Mouse (Mus musculus): Measurements from ENCODE around the gene Mylk. TPM values are rescaled to one million over a fixed set of nuclear protein-coding genes. Genes with fewer than 3 reads are reported as not detected.
A peak's percentile ranks its signal among the peaks of the same experiment; 100 is the strongest.

Mylk gene
- polyA plus RNA-seq, 1 experiment from 2014 or later = 4.2 TPM

DNA sequence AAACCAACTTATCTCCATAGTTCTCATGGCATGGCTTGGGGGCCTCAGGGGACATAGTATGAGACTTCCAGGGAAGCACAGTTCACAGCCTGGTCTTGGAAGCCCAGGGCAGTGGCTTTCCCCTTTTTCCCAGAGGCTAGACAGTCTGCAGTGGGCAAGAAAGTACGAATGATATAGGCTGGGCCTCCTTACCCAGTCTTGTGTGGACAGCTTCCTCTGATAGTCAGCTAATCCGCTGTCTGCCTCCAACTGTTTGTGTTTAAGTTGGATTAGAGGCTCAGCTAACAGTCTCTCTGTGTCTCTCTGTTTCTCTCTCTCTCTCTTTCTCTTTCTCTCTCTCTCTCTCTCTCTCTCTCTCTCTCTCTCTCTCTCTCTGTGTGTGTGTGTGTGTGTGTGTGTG lies 156.0 kb downstream of the Mylk start:
- Histone ChIP-seq H3K4me3 (ENCODE audit: low read depth, low read length) (no peak overlapping the region), H3K4me1 (ENCODE audit: control insufficient read depth, insufficient read depth, low read length) (peaks cover 12% of the 10 kb centered on the region), H3K4me2 (ENCODE audit: low read length) (no peak overlapping the region), H3K36me3 (ENCODE audit: control insufficient read depth, insufficient read depth, low read length) (no peaks in the 10 kb centered on the region), H3K27me3 (replicated peaks; ENCODE audit: control insufficient read depth, insufficient read depth, low read length) (no peaks in the 10 kb centered on the region), H3K9ac (ENCODE audit: low read length) (no peak overlapping the region), H3K9me3 (replicated peaks; ENCODE audit: control insufficient read depth, low read length) (no peaks in the 10 kb centered on the region), H3K27ac (ENCODE audit: low read depth, low read length) (no peak overlapping the region)
- DNase-seq (ENCODE audit: low spot score) = no peak
- ATAC-seq = no peak
- 25% methylated on average over 2 of the region's 2 CpGs for WGBS

DNA sequence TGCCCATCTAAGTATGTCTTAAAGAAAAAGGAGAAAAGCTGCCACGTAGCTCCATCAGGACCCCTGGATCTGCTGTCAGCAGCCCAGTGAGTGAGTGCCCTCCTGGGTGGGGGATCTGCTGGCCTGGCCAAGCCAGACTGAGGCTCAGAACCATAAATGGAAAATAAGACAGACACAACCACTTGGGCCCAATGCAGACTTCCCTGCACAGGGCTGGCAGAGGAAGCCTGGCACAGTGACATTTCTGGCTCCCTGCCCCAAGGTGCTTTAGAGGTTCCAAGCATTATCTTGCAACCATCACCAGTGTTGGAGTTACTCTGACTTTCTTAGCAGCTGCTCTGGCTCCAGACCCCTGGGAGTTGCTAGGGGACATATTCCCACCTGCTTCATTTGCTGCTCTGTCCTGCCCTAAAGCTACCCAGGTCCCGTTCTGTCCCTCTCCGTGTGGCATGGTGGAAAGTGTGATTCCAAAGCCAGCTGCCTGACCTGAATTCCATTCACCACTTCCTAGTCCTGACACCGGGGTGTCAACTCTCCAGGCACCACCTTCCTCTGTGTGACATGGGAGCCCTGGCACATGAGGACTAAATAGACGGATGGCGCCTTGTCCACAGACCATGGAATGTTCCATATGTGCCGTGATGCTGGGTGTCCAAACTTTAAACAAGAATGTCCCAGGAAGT lies 156.7 kb downstream of the Mylk start:
- DNase-seq (ENCODE audit: low spot score) (no peak), ATAC-seq (peak; percentile 30)
- Histone ChIP-seq H3K4me2 (ENCODE audit: low read length) (no peak overlapping the region), H3K36me3 (ENCODE audit: control insufficient read depth, insufficient read depth, low read length) (no peaks in the 10 kb centered on the region), H3K27me3 (replicated peaks; ENCODE audit: control insufficient read depth, insufficient read depth, low read length) (no peaks in the 10 kb centered on the region), H3K4me3 (ENCODE audit: low read depth, low read length) (no peak overlapping the region), H3K9me3 (replicated peaks; ENCODE audit: control insufficient read depth, low read length) (no peaks in the 10 kb centered on the region), H3K9ac (ENCODE audit: low read length) (no peak overlapping the region), H3K27ac (ENCODE audit: low read depth, low read length) (no peak overlapping the region), H3K4me1 (ENCODE audit: control insufficient read depth, insufficient read depth, low read length) (peaks cover 12% of the 10 kb centered on the region)
- 80% methylated on average over 7 of the region's 7 CpGs for whole genome bisulfite sequencing

DNA sequence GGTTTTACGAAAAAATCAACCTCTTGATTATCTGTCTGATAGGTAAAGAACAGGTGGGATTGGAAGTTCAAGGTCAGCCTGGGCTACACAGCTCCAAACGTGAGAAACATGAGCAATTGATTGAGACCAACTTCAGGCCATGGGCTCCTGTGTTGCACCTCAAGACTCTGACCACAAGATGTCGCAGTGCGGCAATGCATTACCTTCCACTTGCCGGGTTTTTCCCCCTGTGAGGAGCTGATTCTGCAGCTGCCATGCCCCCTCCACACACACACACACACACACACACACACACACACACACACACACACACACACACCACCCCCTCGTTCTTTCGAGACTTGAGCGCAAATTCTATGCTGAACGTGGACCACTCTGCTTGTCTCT lies 157.3 kb downstream of the Mylk start:
- DNase-seq (ENCODE audit: low spot score) = peak; percentile 88
- no peak overlapping the region for H3K4me3 ChIP-seq (ENCODE audit: low read depth, low read length)
- no peak overlapping the region for H3K4me2 ChIP-seq (ENCODE audit: low read length)
- H3K36me3 ChIP-seq (ENCODE audit: control insufficient read depth, insufficient read depth, low read length) = no peaks in the 10 kb centered on the region
- 17% methylated on average over 9 of the region's 9 CpGs for WGBS
- no peaks in the 10 kb centered on the region for H3K9me3 ChIP-seq (replicated peaks; ENCODE audit: control insufficient read depth, low read length)
- peak; percentile 52 for ATAC-seq
- H3K27ac ChIP-seq (ENCODE audit: low read depth, low read length) = no peak overlapping the region
- H3K27me3 ChIP-seq (replicated peaks; ENCODE audit: control insufficient read depth, insufficient read depth, low read length) = no peaks in the 10 kb centered on the region
- H3K4me1 ChIP-seq (ENCODE audit: control insufficient read depth, insufficient read depth, low read length) = peaks cover 12% of the 10 kb centered on the region
- no peak overlapping the region for H3K9ac ChIP-seq (ENCODE audit: low read length)

DNA sequence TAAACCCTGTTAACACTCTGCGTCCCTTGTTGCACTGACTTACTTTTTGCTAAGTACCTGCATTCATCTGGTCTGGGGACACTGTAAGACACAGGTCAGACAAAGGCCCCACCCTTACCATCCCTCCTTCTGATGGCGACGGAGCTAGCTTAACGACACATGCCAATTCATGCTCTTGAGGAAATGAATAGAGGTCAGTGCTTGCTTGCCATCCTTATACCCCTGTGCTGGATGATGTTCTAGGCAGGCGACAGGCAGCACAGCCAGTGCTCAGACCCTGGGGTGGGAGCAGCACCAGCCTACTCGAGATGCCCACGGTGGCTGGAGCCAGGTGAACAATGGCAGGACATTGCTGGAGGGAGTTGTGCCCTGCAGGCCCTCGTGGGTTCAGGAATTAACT lies 157.8 kb downstream of the Mylk start:
- no peak overlapping the region for H3K4me3 ChIP-seq (ENCODE audit: low read depth, low read length)
- no peaks in the 10 kb centered on the region for H3K36me3 ChIP-seq (ENCODE audit: control insufficient read depth, insufficient read depth, low read length)
- no peak overlapping the region for H3K9ac ChIP-seq (ENCODE audit: low read length)
- H3K27me3 ChIP-seq (replicated peaks; ENCODE audit: control insufficient read depth, insufficient read depth, low read length) = no peaks in the 10 kb centered on the region
- no peak overlapping the region for H3K4me2 ChIP-seq (ENCODE audit: low read length)
- no peak for DNase-seq (ENCODE audit: low spot score)
- no peaks in the 10 kb centered on the region for H3K9me3 ChIP-seq (replicated peaks; ENCODE audit: control insufficient read depth, low read length)
- H3K27ac ChIP-seq (ENCODE audit: low read depth, low read length) = no peak overlapping the region
- WGBS = 78% methylated on average over 8 of the region's 8 CpGs
- peak; percentile 14; the same call in 1 of the 2 replicates for ATAC-seq
- H3K4me1 ChIP-seq (ENCODE audit: control insufficient read depth, insufficient read depth, low read length) = peaks cover 12% of the 10 kb centered on the region

DNA sequence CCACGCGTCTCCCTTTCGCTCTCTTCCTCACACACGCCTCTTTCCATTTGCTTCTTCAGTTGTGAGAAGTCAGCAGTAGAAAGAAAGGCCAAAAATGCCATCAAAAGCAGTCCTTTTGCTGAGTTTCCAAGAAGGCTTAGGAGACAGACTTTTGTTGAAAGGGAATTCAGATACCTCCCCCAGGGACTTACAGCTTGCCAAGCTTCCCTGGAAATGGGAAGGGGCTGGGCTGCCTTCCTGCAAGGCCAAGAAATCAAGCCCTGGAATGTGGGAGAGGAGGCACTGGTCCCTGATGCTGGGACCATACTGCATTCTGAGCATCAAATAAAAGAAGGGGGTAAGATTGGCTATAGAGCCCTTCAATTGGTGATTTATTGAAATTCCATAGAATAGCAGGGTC lies 159.9 kb downstream of the Mylk start:
- H3K27ac ChIP-seq (ENCODE audit: low read depth, low read length) = no peak overlapping the region
- H3K9me3 ChIP-seq (replicated peaks; ENCODE audit: control insufficient read depth, low read length) = no peaks in the 10 kb centered on the region
- no peaks in the 10 kb centered on the region for H3K27me3 ChIP-seq (replicated peaks; ENCODE audit: control insufficient read depth, insufficient read depth, low read length)
- 95% methylated on average over 4 of the region's 4 CpGs for WGBS
- no peak overlapping the region for H3K4me3 ChIP-seq (ENCODE audit: low read depth, low read length)
- H3K36me3 ChIP-seq (ENCODE audit: control insufficient read depth, insufficient read depth, low read length) = no peaks in the 10 kb centered on the region
- DNase-seq (ENCODE audit: low spot score) (no peak), ATAC-seq (no peak)
- no peak overlapping the region for H3K4me2 ChIP-seq (ENCODE audit: low read length)
- H3K4me1 ChIP-seq (ENCODE audit: control insufficient read depth, insufficient read depth, low read length) = peaks cover 3% of the 10 kb centered on the region
- H3K9ac ChIP-seq (ENCODE audit: low read length) = no peak overlapping the region

DNA sequence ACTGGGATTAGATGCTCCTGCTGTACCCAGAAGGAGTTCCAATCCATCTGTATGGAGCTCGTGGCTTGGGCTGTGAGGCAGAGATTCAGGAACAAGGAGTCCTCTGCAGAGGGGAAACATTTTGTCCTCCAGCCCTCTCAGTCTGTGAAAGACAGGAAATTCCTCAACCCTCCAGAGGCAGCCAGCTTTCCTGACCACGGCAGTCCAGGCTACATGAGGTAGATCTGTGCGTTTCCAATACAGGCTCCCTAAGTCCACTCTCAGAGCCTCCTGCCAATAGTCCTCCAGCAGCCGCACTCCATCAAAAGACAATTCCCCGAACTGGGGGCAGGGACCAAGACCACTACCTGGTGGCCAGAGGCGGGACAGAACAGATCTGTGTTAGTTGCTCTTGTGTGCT lies 164.4 kb downstream of the Mylk start:
- no peak overlapping the region for H3K27ac ChIP-seq (ENCODE audit: low read depth, low read length)
- DNase-seq (ENCODE audit: low spot score) (no peak), ATAC-seq (no peak)
- 86% methylated on average over 6 of the region's 6 CpGs for WGBS
- no peak overlapping the region for H3K9ac ChIP-seq (ENCODE audit: low read length)
- no peaks in the 10 kb centered on the region for H3K36me3 ChIP-seq (ENCODE audit: control insufficient read depth, insufficient read depth, low read length)
- no peaks in the 10 kb centered on the region for H3K9me3 ChIP-seq (replicated peaks; ENCODE audit: control insufficient read depth, low read length)
- H3K4me1 ChIP-seq (ENCODE audit: control insufficient read depth, insufficient read depth, low read length) = no peaks in the 10 kb centered on the region
- no peak overlapping the region for H3K4me2 ChIP-seq (ENCODE audit: low read length)
- H3K27me3 ChIP-seq (replicated peaks; ENCODE audit: control insufficient read depth, insufficient read depth, low read length) = no peaks in the 10 kb centered on the region
- H3K4me3 ChIP-seq (ENCODE audit: low read depth, low read length) = no peak overlapping the region

DNA sequence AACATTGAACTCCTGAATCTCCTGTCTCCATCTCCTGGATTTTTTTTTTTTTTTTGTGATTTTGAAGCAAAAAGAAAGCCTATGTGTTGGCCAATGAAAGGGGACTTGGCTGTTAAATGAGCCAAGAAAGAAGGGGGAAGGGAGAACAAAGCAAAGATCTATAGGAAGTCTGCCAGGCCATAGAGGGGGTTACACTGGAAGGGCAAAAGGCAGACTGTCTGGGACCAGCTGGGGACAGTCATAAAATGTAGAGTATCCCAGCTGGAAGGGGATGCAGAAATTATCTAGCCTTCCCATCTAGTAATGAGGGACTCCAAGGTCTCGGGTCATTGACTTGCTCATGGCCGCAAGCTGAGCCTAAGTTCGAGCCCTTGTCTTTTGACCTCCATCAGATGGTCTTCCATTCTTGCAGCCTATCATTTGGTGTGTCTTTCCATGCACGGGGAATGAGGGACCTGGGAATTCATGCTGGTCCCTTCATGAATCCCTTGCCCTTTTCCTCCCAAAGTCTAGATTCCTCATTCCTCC lies 172.4 kb downstream of the Mylk start:
- Histone ChIP-seq H3K27me3 (replicated peaks; ENCODE audit: control insufficient read depth, insufficient read depth, low read length) (no peaks in the 10 kb centered on the region), H3K27ac (ENCODE audit: low read depth, low read length) (no peak overlapping the region), H3K9ac (ENCODE audit: low read length) (no peak overlapping the region), H3K4me1 (ENCODE audit: control insufficient read depth, insufficient read depth, low read length) (no peaks in the 10 kb centered on the region), H3K9me3 (replicated peaks; ENCODE audit: control insufficient read depth, low read length) (no peaks in the 10 kb centered on the region), H3K4me3 (ENCODE audit: low read depth, low read length) (no peak overlapping the region), H3K4me2 (ENCODE audit: low read length) (no peak overlapping the region), H3K36me3 (ENCODE audit: control insufficient read depth, insufficient read depth, low read length) (no peaks in the 10 kb centered on the region)
- ATAC-seq = no peak
- no peak for DNase-seq (ENCODE audit: low spot score)
- 90% methylated on average over 4 of the region's 4 CpGs for WGBS

DNA sequence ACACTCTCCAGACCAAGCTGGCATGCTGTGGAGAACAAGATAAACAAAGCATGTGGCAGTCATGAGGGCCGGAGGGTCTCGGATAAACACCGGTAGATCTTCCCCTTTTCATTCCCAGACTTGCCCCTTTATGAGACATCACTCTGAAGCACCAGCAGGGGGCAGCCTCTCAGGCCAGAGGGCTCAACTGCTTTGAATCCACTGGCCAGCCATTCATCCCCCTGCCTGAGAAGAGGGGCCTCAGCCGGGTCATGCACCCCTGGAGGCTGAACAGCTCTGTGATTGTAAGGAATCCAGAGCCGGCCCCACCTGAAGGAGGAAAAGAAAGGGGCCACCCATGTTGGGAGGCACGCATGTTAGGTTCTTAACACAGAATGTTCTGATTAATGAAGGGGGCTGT lies 175.2 kb downstream of the Mylk start:
- peak; percentile 52 for DNase-seq (ENCODE audit: low spot score)
- Histone ChIP-seq H3K36me3 (ENCODE audit: control insufficient read depth, insufficient read depth, low read length) (no peaks in the 10 kb centered on the region), H3K9ac (ENCODE audit: low read length) (no peak overlapping the region), H3K4me1 (ENCODE audit: control insufficient read depth, insufficient read depth, low read length) (no peaks in the 10 kb centered on the region), H3K4me2 (ENCODE audit: low read length) (no peak overlapping the region), H3K27me3 (replicated peaks; ENCODE audit: control insufficient read depth, insufficient read depth, low read length) (no peaks in the 10 kb centered on the region), H3K9me3 (replicated peaks; ENCODE audit: control insufficient read depth, low read length) (no peaks in the 10 kb centered on the region), H3K4me3 (ENCODE audit: low read depth, low read length) (no peak overlapping the region), H3K27ac (ENCODE audit: low read depth, low read length) (no peak overlapping the region)
- 17% methylated on average over 6 of the region's 6 CpGs for WGBS
- no peak for ATAC-seq

DNA sequence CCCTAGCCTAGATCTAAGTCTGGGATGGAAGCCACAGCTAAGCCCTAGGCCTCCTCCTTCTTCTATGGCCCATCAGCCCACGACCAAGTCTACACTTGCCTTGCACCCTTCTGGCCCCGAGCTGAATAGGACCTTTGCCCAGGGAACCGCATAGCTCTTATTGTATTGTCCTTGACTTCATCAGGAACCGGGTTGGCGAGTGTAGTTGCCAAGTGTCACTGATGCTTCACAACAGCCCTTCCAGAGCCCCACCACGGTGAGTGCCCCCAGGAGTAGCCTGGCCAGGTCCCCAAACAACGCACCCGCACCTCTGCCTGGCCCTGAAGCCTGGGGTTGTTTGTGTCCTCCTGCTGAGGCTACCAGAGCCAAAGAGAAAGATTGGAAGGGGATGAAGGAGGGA lies 175.9 kb downstream of the Mylk start:
- H3K9me3 ChIP-seq (replicated peaks; ENCODE audit: control insufficient read depth, low read length) = no peaks in the 10 kb centered on the region
- H3K4me2 ChIP-seq (ENCODE audit: low read length) = no peak overlapping the region
- no peak overlapping the region for H3K27ac ChIP-seq (ENCODE audit: low read depth, low read length)
- H3K4me3 ChIP-seq (ENCODE audit: low read depth, low read length) = no peak overlapping the region
- no peaks in the 10 kb centered on the region for H3K27me3 ChIP-seq (replicated peaks; ENCODE audit: control insufficient read depth, insufficient read depth, low read length)
- no peak for ATAC-seq
- no peaks in the 10 kb centered on the region for H3K4me1 ChIP-seq (ENCODE audit: control insufficient read depth, insufficient read depth, low read length)
- no peak for DNase-seq (ENCODE audit: low spot score)
- no peak overlapping the region for H3K9ac ChIP-seq (ENCODE audit: low read length)
- 79% methylated on average over 8 of the region's 8 CpGs for WGBS
- H3K36me3 ChIP-seq (ENCODE audit: control insufficient read depth, insufficient read depth, low read length) = no peaks in the 10 kb centered on the region
